Mouse (Mus musculus) heart, adult 9 months (tissue): ENCODE data around the gene Cope.

ENCODE experiments used
- DNase-seq, 2 experiments: peaks; one replicate each; pipeline ENCODE4 v3.0.0; 2022; ENCODE audit warnings: low spot score in 2 of 2

The Cope gene

DNA sequence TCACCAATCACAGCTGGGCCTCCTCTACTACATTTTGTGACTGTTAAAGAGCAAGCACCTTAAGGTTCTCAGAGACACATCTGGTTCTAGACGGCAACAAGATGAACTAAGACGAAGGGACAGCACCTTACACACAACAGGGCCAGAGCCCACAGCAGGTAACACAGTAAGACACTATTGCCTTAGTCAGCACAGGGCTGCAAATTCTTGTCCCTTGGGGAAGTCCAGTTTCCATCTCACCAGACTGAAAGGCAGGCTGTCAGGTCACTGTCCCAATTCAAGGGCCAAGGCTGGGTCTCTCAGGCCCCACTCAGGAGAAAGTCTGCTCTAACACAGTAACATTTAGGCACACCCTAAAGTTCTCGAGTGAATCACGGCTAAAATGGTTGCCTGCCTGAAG, 45.1 kb downstream of the Cope start:
- no peak for DNase-seq

DNA sequence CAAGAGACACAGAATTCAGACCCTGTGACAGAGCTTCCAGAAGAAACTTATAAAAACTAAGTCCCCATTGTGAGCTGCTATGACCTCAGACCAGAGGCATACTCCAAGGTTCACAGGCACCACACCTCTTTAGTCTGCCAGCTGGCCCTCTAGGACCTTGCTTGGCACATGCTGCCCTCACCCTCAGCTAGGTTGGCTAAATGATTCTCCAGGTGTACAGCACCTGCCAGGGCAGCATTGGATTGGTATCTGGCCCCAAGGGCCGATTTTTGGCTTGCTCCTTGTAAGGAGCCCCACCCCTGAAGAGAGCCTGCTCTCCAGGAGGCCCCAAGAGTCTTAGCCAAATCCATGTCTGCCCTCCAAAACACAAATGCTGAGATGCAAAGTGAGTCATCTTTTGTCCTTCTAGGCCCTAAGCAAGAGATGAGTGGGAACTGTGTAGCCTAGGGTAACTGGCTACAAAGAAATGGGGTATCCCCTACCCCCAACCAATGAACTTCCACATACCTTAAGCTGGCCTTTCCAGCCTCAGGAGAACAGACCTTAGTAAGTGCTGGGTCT, 45.6 kb downstream of the Cope start:
- no peak for DNase-seq

DNA sequence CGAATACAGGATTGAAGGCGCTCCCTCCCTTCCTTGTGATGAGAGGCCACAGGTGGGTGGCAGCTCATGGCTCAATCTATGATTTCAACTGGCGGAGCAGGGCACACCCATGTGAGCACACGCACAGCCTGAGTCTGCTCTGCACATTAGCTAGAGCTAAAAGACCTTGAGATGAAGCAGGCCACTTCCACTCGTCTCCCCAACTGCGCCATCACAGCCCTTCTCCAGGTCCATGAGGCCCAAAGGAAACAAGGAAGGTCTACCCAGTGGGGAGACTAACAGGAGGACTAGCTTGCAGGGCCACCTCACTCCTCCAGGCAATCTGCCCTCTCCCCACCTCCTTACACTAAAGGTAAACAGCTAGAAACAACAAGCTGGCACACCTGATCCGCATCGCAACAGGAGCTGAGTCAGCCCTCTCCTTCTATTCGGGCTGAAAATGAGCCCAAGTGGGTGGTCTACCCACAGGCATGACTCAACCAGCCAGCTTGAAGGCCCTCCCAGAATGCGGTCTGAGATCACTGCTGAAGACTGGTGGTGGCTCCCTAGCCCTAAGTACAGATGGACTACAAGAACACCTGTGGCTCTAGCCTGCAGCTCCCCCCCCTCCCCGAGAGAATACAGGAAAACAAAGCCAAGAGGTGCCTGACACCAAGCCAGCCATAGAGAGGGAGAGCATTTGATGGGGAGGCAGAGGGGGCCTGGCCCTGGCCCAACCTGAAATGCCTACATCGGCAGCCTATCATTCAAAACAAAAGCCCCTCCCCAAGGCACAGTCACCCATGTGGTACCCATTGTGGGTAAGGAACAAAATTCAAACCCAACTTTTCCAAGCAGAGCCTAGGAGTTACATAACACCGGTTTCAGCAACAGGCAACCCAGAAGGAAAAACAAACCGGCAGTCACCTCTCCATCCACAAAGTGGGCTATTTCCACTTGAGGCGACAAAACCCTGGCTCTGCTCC, 49.0 kb downstream of the Cope start:
- no peak for DNase-seq

DNA sequence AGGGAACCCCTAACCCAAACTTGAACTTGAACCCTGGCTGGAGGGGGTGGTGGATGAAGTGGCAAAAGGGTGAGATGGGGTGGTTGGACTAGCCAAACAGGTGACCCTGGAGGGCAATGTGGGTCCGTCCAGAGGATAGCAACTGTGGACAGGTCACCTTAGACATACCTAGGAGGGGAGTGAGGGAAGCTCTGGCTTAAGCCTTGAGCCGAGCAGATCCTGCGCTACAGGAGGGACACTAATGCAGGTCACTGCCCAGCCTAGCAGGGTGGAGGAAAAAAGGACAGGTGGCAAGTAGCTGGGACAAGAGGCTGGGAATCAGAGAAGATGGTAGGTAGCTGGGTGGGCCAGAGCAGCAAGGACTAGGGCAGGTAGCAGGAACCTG, 49.7 kb downstream of the Cope start:
- DNase-seq = no peak

DNA sequence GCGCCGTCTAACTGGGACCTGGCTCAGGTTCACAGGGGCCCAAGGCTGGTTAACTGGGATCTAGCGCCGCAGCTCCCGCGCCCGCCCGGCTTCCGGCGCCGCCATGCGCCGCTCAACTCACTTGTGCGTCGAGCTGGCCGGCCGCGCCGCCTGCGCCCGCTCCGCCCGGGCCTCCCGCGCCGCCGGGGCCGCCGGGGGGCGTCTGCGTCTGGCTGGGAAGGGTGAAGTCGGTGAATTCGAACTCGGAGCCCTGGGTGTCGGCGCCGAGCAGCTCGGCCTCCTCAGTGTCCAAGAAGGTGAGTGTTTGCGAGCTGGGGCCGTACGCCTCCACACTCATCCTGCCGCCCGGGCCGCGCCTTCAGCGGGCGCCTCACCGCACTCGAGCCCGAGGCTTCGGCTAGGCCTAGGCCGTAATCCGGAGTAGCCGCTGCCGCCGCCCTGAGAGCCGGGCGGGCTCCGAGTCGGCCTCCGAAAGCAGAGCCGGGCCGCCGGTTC, 50.4 kb downstream of the Cope start:
- peak in 1 of 2 experiments; percentile 36 for DNase-seq

DNA sequence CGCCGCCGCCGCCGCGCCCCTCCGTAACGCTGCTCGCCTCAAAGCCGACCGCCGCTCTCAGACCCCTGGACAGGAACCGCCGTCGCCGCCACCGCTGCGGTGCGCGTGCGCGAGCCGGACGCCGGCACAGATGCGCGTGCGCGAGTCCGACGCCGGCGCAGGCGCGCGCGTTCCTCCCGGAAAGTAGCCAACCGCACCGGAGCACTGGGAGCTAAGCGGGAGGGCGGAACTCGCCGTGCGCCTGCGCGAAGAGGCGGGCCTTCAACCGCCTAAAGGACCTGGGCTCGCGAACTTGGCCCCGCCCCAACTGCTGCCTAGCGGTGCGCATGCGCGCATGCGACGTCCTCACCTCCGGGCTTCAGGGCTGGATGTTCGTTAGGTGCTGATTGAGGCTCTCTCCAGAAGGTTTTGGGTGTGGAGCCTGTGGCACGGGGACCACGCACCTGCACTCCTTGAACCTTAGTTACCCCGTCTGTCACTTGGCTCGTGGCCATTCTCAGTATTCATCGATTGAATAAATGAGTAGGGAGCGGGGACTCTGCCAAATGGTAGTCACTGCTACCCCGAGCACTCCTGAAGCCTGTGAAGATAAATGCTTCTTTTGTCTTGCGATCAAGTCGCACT, 51.0 kb downstream of the Cope start, which contains the start of gene Upf1:
TSS of gene Upf1 (minus strand) at position 85 of the 624 bp plus-strand sequence.
- peak; percentile 99 for DNase-seq

DNA sequence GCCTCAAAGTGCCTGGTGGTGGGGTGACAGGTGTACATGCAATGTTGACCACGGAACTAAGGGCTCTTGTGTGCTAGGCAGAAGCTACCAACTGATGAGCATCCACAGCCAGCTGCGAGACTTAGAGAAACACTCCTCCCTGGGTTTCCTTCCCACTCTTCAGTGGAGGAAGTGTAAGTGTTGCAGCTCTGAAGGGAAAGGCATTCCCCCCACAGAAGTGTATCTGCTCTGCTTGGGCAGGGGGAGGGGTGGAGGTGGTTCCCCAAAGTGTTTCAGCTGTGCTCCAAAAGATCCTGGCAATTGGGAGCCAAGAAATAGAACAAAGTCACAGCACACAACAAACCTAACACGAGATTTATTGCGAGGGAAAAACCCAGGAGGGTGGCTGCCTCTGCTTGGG, 51.7 kb downstream of the Cope start:
- DNase-seq = no peak

DNA sequence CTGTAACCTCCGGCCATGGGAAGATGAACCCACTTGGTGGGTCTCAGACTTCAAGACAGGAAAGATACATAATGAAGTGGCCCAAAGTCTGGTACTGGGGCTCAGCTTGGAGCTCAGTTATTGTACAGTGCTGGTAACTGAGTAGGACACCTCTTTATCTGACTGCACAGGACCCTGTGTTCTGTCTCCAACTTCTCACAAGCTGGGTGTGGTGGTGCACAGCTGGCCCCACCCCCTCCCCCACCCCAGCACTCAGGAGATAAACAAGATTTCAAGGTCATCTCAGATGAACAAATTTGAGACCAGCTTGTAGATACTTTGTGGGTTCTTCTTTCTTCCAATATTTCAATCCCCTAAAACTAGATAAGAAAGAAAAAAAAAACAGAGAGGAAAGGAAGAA, 53.8 kb downstream of the Cope start:
- DNase-seq = no peak

DNA sequence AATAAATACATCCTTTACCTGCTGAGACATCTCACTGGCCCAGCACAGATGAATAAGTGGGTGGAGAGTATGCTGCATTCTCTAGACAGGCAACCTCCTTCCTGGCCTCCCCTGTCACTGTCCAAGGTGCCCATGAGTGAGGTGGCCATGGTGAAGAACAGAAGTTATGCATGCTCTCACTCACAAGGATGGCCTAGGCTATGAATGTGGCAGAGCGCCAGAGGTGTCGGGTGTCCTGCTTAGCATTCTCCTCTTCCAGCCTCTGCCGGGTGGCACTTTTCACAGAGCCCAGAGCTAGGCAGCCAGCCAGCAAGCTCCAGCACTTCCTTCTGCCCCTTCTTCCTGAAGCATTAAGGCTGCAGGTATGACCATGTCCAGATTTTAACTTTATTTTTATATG, 57.1 kb downstream of the Cope start:
- no peak for DNase-seq

DNA sequence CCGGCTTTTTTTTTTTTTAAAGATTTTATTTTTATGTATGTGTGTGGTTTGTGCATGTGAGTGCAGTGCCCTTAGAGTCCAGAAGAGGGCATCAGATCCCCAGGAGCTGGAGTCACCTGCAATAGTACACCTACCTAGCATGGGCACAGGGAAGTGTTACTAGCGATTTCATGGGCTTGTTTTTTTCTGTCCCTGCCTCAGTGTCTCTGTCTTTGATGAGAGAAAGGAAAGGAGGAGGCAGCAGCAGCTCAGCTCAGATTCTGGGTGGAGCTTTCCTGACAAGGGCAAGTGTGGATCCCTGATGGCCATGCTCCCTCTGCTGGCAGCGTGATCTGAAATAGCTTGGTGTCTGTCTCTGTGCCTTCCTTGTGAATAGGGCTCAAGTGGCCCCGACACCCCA, 58.5 kb downstream of the Cope start:
- DNase-seq = no peak

DNA sequence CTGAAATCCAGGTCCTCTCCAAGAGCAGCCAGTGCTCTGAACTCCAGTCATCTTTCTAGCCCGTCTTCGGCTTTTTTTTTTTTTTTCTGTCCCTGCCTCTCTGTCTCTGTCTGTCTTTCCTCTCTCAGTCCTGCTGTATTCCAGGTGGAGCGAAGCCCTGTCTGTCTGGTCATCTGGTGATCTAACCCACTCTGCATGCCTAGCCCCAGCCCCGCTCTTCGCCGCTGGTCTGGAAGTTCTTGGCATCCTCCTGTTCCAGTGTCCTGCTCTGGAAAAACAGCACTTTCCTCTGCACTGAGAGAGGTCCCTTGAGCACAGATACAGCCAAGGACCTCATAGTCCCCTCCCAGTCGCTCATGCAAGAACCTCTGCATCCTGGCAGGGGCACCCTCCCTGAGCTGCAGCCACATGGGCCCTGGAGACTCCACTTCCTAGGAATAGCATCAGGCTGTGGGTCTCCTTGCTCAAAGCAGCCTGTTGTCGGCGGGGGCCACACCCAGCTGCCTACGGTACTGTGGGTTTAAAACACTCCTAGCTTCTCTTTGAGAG, 59.2 kb downstream of the Cope start:
- no peak for DNase-seq
